Mouse (Mus musculus) liver, embryonic 15.5 days (tissue): ENCODE data around the gene Tex10. TPM values are rescaled to one million over a fixed set of nuclear protein-coding genes. Genes with fewer than 3 reads are reported as not detected.
A peak's percentile ranks its signal among the peaks of the same experiment; 100 is the strongest.
"Not testable (repeated sequence)": the region's sequence is repeated elsewhere in the genome, so short reads cannot be mapped to it uniquely, and the experiment has no call there.

ENCODE experiments used
- ATAC-seq: fragments of 200-750 bp; cut with Nextera tagmentation; 2 replicates; pipeline ENCODE4 v1.8.0; 2017; ENCODE audit warnings: moderate number of reproducible peaks, mild to moderate bottlenecking, moderate library complexity; ENCODE audit not compliant: insufficient read depth
- H3K27ac ChIP-seq: fragments of 300-500 bp; sonication (generic); replicated peaks from 2 replicates; pipeline ENCODE4 v1.5.1; 2015; ENCODE audit warnings: mild to moderate bottlenecking, inconsistent platforms
- H3K27me3 ChIP-seq: fragments of 300-500 bp; sonication (generic); 2 replicates; pipeline ENCODE4 v1.6.1; 2015; ENCODE audit warnings: mild to moderate bottlenecking, inconsistent platforms
- H3K36me3 ChIP-seq: fragments of 300-500 bp; sonication (generic); replicated peaks from 2 replicates; pipeline ENCODE4 v1.6.1; 2015; ENCODE audit warnings: moderate library complexity, mild to moderate bottlenecking, inconsistent platforms
- H3K4me1 ChIP-seq: fragments of 300-500 bp; sonication (generic); replicated peaks from 2 replicates; pipeline ENCODE4 v1.6.1; 2015; ENCODE audit warnings: inconsistent platforms
- H3K4me2 ChIP-seq: fragments of 300-500 bp; sonication (generic); 2 replicates; pipeline ENCODE4 v1.6.1; 2015; ENCODE audit warnings: moderate library complexity, mild to moderate bottlenecking, inconsistent platforms
- H3K4me3 ChIP-seq: fragments of 300-500 bp; sonication (generic); replicated peaks from 2 replicates; pipeline ENCODE4 v1.5.1; 2015; ENCODE audit warnings: mild to moderate bottlenecking, inconsistent platforms
- H3K9ac ChIP-seq: fragments of 300-500 bp; sonication (generic); 2 replicates; pipeline ENCODE4 v1.6.1; 2015; ENCODE audit warnings: moderate library complexity, mild to moderate bottlenecking, inconsistent platforms
- H3K9me3 ChIP-seq: fragments of 300-500 bp; sonication (generic); replicated peaks from 2 replicates; pipeline ENCODE4 v1.6.1; 2016; ENCODE audit warnings: inconsistent platforms
- WGBS: fragments of 180-500 bp; shearing (Covaris S2); methylation state at CpG from one replicate; pipeline ENCODE4 v1.1.7; 2015; ENCODE audit warnings: mixed read lengths; ENCODE audit not compliant: insufficient replicate concordance; 5-methylcytosine and 5-hydroxymethylcytosine counted together
- polyA plus RNA-seq: library from polyadenylated mRNA; unstranded; fragments of >200 nt; fragmentation: Nextera tagmentation; extraction: Ambion mirVana; gene quantifications from 2 replicates; pipeline ENCODE4 v1.2.1, GENCODE M21; 2015

Gene Tex10
- polyA plus RNA-seq, 1 experiment from 2014 or later, result 14.8 TPM

GRCm38 (mm10) chr4:48454106-48454773, 19.0 kb downstream of the Tex10 start:
- no peaks in the 10 kb centered on the region for H3K4me1 ChIP-seq
- H3K4me2 ChIP-seq, result no peak overlapping the region
- H3K36me3 ChIP-seq, result peaks cover 63% of the 10 kb centered on the region
- H3K9ac ChIP-seq, result no peak overlapping the region
- 88% methylated on average over 2 of the region's 2 CpGs for WGBS
- ATAC-seq, result no peak
- no peaks in the 10 kb centered on the region for H3K9me3 ChIP-seq
- no peaks in the 10 kb centered on the region for H3K27me3 ChIP-seq
- no peak overlapping the region for H3K27ac ChIP-seq
- no peak overlapping the region for H3K4me3 ChIP-seq

DNA sequence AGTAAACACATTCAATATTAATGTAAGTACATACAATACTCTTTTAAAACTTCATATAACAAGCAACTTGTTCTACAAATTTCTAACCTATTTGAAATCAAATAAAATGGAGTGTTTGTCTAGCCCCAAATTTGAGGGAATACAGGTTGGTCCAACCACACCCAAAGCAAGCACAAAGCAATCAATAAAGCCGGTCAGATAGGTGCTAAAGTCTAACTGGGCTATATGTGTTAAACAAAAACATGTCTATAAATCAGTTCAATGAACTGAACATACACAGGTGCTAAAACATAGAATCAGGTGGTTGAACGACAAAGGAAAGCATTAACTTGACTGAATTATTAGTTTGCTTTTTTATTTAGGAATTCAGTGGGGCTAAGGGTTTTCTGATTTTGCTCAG, 45.2 kb downstream of the Tex10 start:
- H3K27ac ChIP-seq, result no peak overlapping the region
- 61% methylated on average over 2 of the region's 2 CpGs for WGBS
- H3K9me3 ChIP-seq, result no peaks in the 10 kb centered on the region
- H3K4me3 ChIP-seq, result no peak overlapping the region
- H3K4me2 ChIP-seq, result no peak overlapping the region
- no peak overlapping the region for H3K9ac ChIP-seq
- H3K36me3 ChIP-seq, result peaks cover 43% of the 10 kb centered on the region
- no peaks in the 10 kb centered on the region for H3K27me3 ChIP-seq
- ATAC-seq, result no peak
- H3K4me1 ChIP-seq, result peaks cover 3% of the 10 kb centered on the region; the same call in 1 of the 2 replicates

DNA sequence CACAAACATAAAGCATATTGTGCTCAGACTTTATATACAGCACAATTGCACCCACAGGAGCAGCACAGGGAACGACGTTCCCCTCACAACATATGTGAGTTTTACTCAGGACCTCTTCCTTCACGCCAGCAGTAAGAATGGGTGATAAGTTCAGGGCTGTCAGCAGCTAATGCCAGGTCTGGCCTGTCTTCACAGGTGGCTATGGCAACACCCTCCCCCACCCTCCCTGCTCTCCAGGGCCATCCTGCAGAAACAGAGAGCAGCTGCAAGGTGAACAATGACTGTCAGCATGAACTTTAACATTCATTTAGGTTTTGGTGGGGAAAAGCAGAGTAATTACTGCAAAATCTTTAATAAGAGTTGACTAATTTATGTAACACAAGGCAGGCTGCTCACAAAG, 45.8 kb downstream of the Tex10 start:
- Histone ChIP-seq H3K27me3 (no peaks in the 10 kb centered on the region), H3K9ac (no peak overlapping the region), H3K36me3 (peaks cover 37% of the 10 kb centered on the region), H3K4me1 (peaks cover 3% of the 10 kb centered on the region; the same call in 1 of the 2 replicates), H3K27ac (no peak overlapping the region), H3K4me2 (no peak overlapping the region), H3K9me3 (no peaks in the 10 kb centered on the region), H3K4me3 (no peak overlapping the region)
- ATAC-seq, result no peak
- 71% methylated on average over 3 of the region's 3 CpGs for whole genome bisulfite sequencing

DNA sequence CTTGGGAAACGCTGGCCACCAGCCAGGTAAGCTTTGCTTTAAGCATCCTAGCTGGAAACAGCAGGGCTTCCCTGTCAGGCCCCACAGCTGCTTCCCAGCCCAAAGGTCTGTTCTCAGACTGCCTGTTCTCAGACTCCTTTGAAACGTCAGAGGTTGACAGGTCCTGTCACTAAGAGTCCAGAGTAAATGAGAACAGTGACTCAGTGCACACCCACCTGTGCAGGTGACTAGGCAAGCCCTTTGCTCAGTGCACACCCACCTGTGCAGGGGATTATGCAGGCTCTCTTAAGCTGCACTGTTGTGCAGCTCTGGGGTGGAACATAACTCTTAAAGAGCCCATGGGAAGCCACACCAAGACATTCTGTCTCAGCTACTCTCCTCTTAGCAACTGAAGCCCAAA, 49.5 kb downstream of the Tex10 start:
- peaks cover 2% of the 10 kb centered on the region; the same call in 1 of the 2 replicates for H3K36me3 ChIP-seq
- H3K4me1 ChIP-seq, result peaks cover 3% of the 10 kb centered on the region; the same call in 1 of the 2 replicates
- no peak overlapping the region for H3K9ac ChIP-seq
- ATAC-seq, result no peak
- no peak overlapping the region for H3K27ac ChIP-seq
- H3K4me2 ChIP-seq, result no peak overlapping the region
- H3K9me3 ChIP-seq, result no peaks in the 10 kb centered on the region
- H3K27me3 ChIP-seq, result no peaks in the 10 kb centered on the region
- 40% methylated on average over 2 of the region's 2 CpGs for WGBS
- H3K4me3 ChIP-seq, result no peak overlapping the region

DNA sequence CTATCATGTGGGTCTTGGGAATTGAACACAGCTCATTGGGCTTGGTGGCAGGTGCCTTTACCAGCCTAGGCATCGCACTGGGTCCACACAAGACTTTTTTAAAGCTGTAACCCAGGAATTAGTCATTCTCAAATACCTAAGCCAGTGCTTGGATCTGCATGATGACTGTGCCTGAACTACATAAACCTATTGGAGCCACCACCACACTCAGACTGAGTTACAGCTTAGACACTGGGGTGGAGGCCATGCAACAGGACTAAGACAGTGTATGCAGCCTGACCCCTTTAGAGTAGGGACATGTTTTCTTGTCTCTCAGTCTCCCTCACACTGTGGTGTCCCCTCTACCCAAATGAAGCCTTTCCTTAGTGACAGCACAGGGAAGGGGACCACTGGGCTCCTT, 50.6 kb downstream of the Tex10 start:
- Histone ChIP-seq H3K27me3 (no peaks in the 10 kb centered on the region), H3K4me2 (no peak overlapping the region), H3K36me3 (no peaks in the 10 kb centered on the region), H3K9me3 (no peaks in the 10 kb centered on the region), H3K4me1 (no peaks in the 10 kb centered on the region), H3K9ac (no peak overlapping the region), H3K27ac (no peak overlapping the region), H3K4me3 (no peak overlapping the region)
- 88% methylated on average over 1 of the region's 1 CpGs for WGBS
- no peak for ATAC-seq

- Histone ChIP-seq H3K4me1 (no peaks in the 10 kb centered on the region), H3K4me2 (no peak overlapping the region), H3K36me3 (no peaks in the 10 kb centered on the region), H3K27ac (no peak overlapping the region), H3K9ac (no peak overlapping the region), H3K27me3 (no peaks in the 10 kb centered on the region), H3K9me3 (no peaks in the 10 kb centered on the region), H3K4me3 (no peak overlapping the region)
- 0 out of 2 replicates have a peak, but pooled peaks have one; percentile 31 for ATAC-seq
- 72% methylated on average over 8 of the region's 8 CpGs for WGBS
Observed at GRCm38 (mm10) chr4:48418831-48419468, 54.3 kb downstream of the Tex10 start.

- no peaks in the 10 kb centered on the region for H3K9me3 ChIP-seq
- no peaks in the 10 kb centered on the region for H3K36me3 ChIP-seq
- no peak overlapping the region for H3K9ac ChIP-seq
- peaks cover 7% of the 10 kb centered on the region; the same call in 1 of the 2 replicates for H3K4me1 ChIP-seq
- H3K27me3 ChIP-seq, result no peaks in the 10 kb centered on the region
- no peak for ATAC-seq
- WGBS, result 80% methylated on average over 10 of the region's 10 CpGs
- no peak overlapping the region for H3K27ac ChIP-seq
- H3K4me3 ChIP-seq, result no peak overlapping the region
- no peak overlapping the region for H3K4me2 ChIP-seq
Observed at GRCm38 (mm10) chr4:48415838-48416335, 57.4 kb downstream of the Tex10 start.

GRCm38 (mm10) chr4:48413473-48413872, 59.8 kb downstream of the Tex10 start:
- no peaks in the 10 kb centered on the region for H3K27me3 ChIP-seq
- 43% methylated on average over 8 of the region's 8 CpGs for WGBS
- no peak overlapping the region for H3K4me3 ChIP-seq
- H3K9ac ChIP-seq, result no peak overlapping the region
- no peak overlapping the region for H3K27ac ChIP-seq
- peak overlapping the region; percentile 7; the same call in 1 of the 2 replicates for H3K4me2 ChIP-seq
- no peaks in the 10 kb centered on the region for H3K9me3 ChIP-seq
- peak; percentile 74 for ATAC-seq
- H3K36me3 ChIP-seq, result no peaks in the 10 kb centered on the region
- peaks cover 7% of the 10 kb centered on the region; the same call in 1 of the 2 replicates for H3K4me1 ChIP-seq

DNA sequence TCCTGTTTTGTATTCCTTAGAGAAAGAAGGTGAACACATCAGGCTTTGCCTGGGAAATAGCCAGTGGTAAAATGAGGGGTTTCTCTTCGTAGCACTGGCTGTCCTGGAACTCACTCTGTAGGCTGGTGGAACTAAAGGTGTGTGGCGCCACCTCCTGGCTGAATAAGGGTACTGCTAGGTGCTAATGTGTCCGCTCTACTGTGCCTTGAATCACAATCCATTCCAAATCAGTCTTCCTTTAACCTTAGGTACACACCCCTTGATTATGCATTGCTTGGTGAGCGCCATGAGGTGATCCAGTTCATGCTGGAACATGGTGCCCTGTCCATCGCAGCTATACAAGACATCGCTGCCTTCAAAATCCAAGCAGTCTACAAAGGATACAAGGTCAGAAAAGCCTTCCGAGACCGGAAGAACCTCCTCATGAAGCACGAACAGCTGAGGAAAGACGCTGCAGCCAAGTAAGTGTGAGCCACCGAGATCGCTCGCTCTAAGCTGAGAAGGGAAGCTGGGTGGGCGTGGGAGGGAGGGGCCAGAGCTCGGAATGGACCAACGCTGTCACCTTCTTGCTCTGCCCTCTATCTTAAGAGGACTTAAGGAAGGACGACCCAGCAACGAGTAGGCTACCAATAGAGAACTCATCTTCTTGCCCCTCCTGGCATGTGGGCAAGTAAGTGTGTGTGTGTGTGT, 65.8 kb downstream of the Tex10 start:
- H3K36me3 ChIP-seq, result no peaks in the 10 kb centered on the region
- H3K4me3 ChIP-seq, result no peak overlapping the region
- peak overlapping the region; percentile 36; the same call in 1 of the 2 replicates for H3K4me2 ChIP-seq
- H3K4me1 ChIP-seq, result no peaks in the 10 kb centered on the region
- no peak overlapping the region for H3K9ac ChIP-seq
- ATAC-seq, result no peak
- no peaks in the 10 kb centered on the region for H3K9me3 ChIP-seq
- WGBS, result 39% methylated on average over 18 of the region's 18 CpGs
- no peaks in the 10 kb centered on the region for H3K27me3 ChIP-seq
- no peak overlapping the region for H3K27ac ChIP-seq

- H3K9ac ChIP-seq, H3K4me1 ChIP-seq, ATAC-seq, H3K27ac ChIP-seq, H3K36me3 ChIP-seq, H3K4me2 ChIP-seq, H3K4me3 ChIP-seq, H3K9me3 ChIP-seq, H3K27me3 ChIP-seq: not testable (repeated sequence)
- 63% methylated on average over 10 of the region's 10 CpGs for WGBS
Observed at GRCm38 (mm10) chr4:48405724-48406491, 67.4 kb downstream of the Tex10 start.
